Mouse (Mus musculus) forebrain, embryonic 14.5 days (tissue): ENCODE data around the gene Stard7. TPM values are rescaled to one million over a fixed set of nuclear protein-coding genes. Genes with fewer than 3 reads are reported as not detected.
A peak's percentile ranks its signal among the peaks of the same experiment; 100 is the strongest.

Experiments
- ATAC-seq: fragments of 200-750 bp; cut with Nextera tagmentation; 2 replicates; pipeline ENCODE4 v1.8.0; 2017; ENCODE audit warnings: mild to moderate bottlenecking, moderate library complexity
- DNase-seq: peaks from one replicate; pipeline ENCODE4 v3.0.0-alpha.2; 2015; ENCODE audit warnings: low spot score
- H3K27ac ChIP-seq: fragments of 300-500 bp; sonication (generic); 2 replicates; pipeline ENCODE4 v1.5.1; 2014; ENCODE audit warnings: low read depth, mild to moderate bottlenecking, control low read depth, low read length, moderate library complexity
- H3K27me3 ChIP-seq: fragments of 300-500 bp; sonication (generic); replicated peaks from 2 replicates; pipeline ENCODE4 v1.6.1; 2014; ENCODE audit warnings: low read length, control low read depth, mixed read lengths; ENCODE audit not compliant: control insufficient read depth, insufficient read depth
- H3K36me3 ChIP-seq: fragments of 300-500 bp; sonication (generic); 2 replicates; pipeline ENCODE4 v1.6.1; 2014; ENCODE audit warnings: low read length, control low read depth; ENCODE audit not compliant: control insufficient read depth, insufficient read depth
- H3K4me1 ChIP-seq: fragments of 300-500 bp; sonication (generic); 2 replicates; pipeline ENCODE4 v1.6.1; 2014; ENCODE audit warnings: antibody characterized with exemption, low read length, control low read depth; ENCODE audit not compliant: control insufficient read depth, insufficient read depth
- H3K4me2 ChIP-seq: fragments of 300-500 bp; sonication (generic); 2 replicates; pipeline ENCODE4 v1.6.1; 2014; ENCODE audit warnings: mild to moderate bottlenecking, control low read depth, low read length
- H3K4me3 ChIP-seq: fragments of 300-500 bp; sonication (generic); 2 replicates; pipeline ENCODE4 v1.5.1; 2014; ENCODE audit warnings: low read depth, low read length, control low read depth
- H3K9ac ChIP-seq: fragments of 300-500 bp; sonication (generic); 2 replicates; pipeline ENCODE4 v1.6.1; 2014; ENCODE audit warnings: mild to moderate bottlenecking, low read length, control low read depth, moderate library complexity
- H3K9me3 ChIP-seq: fragments of 300-500 bp; sonication (generic); replicated peaks from 2 replicates; pipeline ENCODE4 v1.6.1; 2016; ENCODE audit warnings: low read length, control low read depth, mixed read lengths; ENCODE audit not compliant: control insufficient read depth
- whole genome bisulfite sequencing: fragments of 180-500 bp; shearing (Covaris S2); extraction: QIAGEN DNeasy Blood & Tissue Kit; methylation state at CpG from one replicate; pipeline ENCODE4 v1.1.7; 2014; 5-methylcytosine and 5-hydroxymethylcytosine counted together
- polyA plus RNA-seq: library from polyadenylated mRNA; unstranded; fragments of >200 nt; fragmentation: Nextera tagmentation; extraction: Ambion mirVana; gene quantifications from 2 replicates; pipeline ENCODE4 v1.2.1, GENCODE M21; 2014

Stard7 gene
- polyA plus RNA-seq, 1 experiment from 2014 or later, result 102 TPM

- DNase-seq (no peak), ATAC-seq (no peak)
- Histone ChIP-seq H3K4me1 (no peaks in the 10 kb centered on the region), H3K36me3 (no peaks in the 10 kb centered on the region), H3K27ac (no peak overlapping the region), H3K9me3 (no peaks in the 10 kb centered on the region), H3K27me3 (no peaks in the 10 kb centered on the region), H3K4me3 (no peak overlapping the region), H3K4me2 (no peak overlapping the region), H3K9ac (no peak overlapping the region)
- WGBS, result 88% methylated on average over 1 of the region's 1 CpGs
Measured at GRCm38 (mm10) chr2:127323667-127324066, 53.6 kb downstream of the Stard7 start.

DNA sequence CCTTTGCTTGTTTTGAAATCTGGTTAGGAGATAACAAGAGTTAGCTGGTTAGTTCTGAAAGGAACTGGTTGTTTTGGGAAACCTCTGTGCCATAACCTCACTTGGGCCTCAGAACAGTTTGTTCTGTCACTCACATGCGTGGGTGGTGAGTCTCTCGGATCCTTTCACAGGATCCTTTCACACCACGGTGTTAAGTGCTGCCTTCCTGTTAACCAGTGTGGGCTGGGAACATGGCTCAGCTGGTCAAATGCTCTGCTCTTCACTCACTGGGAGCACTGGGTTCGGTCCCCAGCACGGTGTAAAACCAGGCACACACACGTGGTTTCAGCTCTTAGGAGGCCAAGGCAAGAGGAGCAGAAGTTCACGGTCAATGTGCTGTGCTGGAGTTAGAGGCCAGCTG lies 54.4 kb downstream of the Stard7 start:
- 83% methylated on average over 7 of the region's 7 CpGs for WGBS
- Histone ChIP-seq H3K9me3 (no peaks in the 10 kb centered on the region), H3K36me3 (no peaks in the 10 kb centered on the region), H3K9ac (no peak overlapping the region), H3K4me3 (no peak overlapping the region), H3K27me3 (no peaks in the 10 kb centered on the region), H3K4me2 (no peak overlapping the region), H3K27ac (no peak overlapping the region), H3K4me1 (no peaks in the 10 kb centered on the region)
- ATAC-seq (no peak), DNase-seq (no peak)

DNA sequence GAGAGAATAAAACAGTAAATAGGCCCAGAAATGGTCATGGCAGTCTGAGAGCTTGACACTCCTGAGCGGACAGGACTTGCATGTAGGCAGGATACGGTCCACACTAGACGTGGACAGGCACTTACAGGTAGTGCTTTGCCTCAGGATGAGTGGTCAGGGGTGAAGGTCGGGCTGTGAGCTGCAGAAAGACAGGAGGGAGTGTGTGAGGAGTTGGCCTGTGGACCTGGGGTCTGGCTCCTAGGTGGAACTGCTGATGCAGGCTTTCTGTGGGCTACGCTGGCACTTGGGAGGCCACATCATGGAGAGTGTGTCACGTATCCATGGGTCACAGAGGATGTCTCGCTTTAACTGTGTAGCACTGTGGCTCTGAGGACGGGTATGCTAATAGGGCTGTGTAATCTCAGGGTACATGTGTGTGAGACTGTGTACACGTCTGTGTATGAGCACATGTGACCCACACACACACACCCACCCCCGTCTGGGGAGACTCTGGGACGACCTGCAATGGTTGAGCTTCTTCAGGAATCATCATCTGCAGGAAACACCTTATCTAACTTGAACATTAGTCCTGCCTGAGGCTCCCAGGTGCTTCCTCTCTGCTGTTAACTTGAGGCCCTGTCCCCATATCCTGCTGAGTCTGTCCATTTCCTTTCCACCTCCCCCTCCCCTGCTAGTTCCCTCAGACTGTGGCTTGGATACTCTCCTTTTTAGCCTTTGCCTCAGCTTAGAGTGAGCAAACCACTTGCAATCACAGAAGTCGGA lies 58.3 kb downstream of the Stard7 start:
- DNase-seq (no peak), ATAC-seq (no peak)
- no peaks in the 10 kb centered on the region for H3K4me1 ChIP-seq
- H3K27ac ChIP-seq, result no peak overlapping the region
- 72% methylated on average over 12 of the region's 12 CpGs for WGBS
- H3K36me3 ChIP-seq, result no peaks in the 10 kb centered on the region
- no peak overlapping the region for H3K4me3 ChIP-seq
- no peak overlapping the region for H3K9ac ChIP-seq
- no peak overlapping the region for H3K4me2 ChIP-seq
- H3K27me3 ChIP-seq, result no peaks in the 10 kb centered on the region
- no peaks in the 10 kb centered on the region for H3K9me3 ChIP-seq

DNA sequence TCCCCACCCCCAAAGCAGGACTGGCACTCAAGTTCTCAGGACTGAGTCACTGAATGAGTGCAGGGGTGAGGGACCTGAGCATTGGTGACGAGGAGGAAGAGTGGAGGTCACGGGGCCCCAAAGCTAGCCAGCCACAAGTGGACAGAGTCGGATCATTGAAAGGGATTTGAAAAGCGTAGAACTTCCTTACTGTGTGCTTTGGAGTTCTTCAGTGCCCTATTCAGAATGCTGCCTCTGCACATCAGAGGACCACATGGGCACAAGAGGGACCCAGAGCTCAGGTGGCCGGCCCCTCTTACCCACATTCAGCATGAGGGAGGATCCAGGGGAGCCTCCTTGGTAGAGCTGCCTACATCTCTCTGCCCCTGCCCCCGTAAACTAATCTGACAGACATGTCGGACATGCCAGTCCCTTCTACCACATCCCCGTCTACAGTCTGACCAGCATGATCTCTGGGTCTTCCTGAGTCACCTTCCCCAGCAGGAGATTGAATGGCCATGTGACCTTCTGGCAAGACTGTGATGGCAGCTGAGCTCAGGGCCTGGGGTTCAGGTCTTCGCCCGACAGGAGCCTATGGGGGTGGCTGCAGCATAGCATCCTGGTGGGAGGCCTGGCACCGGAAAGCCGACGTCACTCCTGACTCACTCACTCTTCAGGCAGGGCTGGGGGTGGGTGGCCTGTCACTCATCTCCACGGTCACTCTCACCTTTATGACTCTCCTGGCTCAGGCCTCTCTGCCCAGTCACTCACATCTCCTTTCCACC lies 63.0 kb downstream of the Stard7 start:
- Histone ChIP-seq H3K27ac (no peak overlapping the region), H3K4me1 (no peaks in the 10 kb centered on the region), H3K27me3 (peaks cover 17% of the 10 kb centered on the region), H3K36me3 (no peaks in the 10 kb centered on the region), H3K4me3 (no peak overlapping the region), H3K9ac (no peak overlapping the region), H3K9me3 (no peaks in the 10 kb centered on the region), H3K4me2 (no peak overlapping the region)
- 85% methylated on average over 14 of the region's 14 CpGs for WGBS
- no peak for ATAC-seq
- DNase-seq, result no peak

DNA sequence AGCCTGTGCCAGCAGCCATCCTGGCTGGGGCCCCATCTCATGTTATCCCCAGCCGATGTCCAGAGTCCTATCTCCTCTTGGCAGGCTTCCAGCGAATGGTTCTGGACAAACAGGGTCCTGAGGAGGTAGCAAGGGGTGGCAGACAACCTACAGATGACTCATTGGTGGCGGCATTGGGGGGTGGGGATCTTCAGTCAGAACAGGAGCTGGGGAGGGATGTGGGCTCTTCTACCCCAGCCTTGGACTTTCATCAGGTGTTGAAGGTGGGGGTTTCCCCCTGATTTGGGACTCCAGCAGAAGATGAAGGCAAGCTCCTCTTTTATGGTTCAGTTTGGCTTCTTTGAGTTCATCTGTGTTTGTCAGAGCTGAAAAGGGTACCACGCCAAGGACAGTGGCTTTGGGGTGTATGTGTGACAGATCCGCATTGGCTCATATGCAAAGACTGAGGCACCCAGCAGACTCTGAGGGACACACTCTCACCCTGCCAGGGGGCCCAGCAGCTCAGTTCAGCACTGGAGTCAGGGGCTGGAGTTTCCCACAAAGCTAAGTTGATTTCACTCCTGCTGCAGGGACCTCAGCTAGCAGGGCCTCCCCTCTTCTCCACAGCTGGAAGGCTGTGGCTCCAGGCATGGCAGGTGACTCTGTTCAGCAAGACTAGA lies 64.1 kb downstream of the Stard7 start:
- Histone ChIP-seq H3K9ac (no peak overlapping the region), H3K27ac (no peak overlapping the region), H3K4me3 (no peak overlapping the region), H3K27me3 (peaks cover 17% of the 10 kb centered on the region), H3K36me3 (no peaks in the 10 kb centered on the region), H3K9me3 (no peaks in the 10 kb centered on the region), H3K4me2 (no peak overlapping the region), H3K4me1 (no peaks in the 10 kb centered on the region)
- no peak for DNase-seq
- 77% methylated on average over 5 of the region's 5 CpGs for WGBS
- no peak for ATAC-seq

DNA sequence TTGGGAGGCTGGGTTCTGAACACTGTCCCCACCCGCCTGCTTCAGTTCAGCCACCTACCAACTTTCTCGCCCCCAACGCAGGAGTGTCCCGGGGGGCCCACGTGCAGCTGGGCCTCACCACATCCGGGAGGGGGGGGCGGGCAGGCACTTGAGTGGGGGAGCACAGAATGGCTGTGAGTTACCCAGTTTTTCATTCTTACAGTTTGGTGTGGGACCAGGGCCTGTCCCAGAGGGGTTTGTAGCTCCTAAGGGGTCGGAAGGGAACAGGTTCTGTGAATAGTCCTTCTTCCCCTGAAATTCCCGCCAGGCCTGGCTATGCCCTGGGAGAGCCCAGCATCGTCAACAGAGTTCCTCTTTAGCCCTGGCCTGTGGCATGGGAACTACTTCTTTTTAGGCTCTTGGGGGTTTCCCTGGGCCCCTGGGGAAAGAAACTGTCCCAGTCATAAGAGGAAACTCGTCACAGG lies 65.1 kb downstream of the Stard7 start:
- no peak overlapping the region for H3K9ac ChIP-seq
- H3K4me3 ChIP-seq, result no peak overlapping the region
- ATAC-seq (no peak), DNase-seq (no peak)
- H3K27me3 ChIP-seq, result peaks cover 17% of the 10 kb centered on the region
- H3K9me3 ChIP-seq, result no peaks in the 10 kb centered on the region
- H3K4me2 ChIP-seq, result no peak overlapping the region
- H3K4me1 ChIP-seq, result no peaks in the 10 kb centered on the region
- WGBS, result 49% methylated on average over 11 of the region's 11 CpGs
- no peaks in the 10 kb centered on the region for H3K36me3 ChIP-seq
- no peak overlapping the region for H3K27ac ChIP-seq

DNA sequence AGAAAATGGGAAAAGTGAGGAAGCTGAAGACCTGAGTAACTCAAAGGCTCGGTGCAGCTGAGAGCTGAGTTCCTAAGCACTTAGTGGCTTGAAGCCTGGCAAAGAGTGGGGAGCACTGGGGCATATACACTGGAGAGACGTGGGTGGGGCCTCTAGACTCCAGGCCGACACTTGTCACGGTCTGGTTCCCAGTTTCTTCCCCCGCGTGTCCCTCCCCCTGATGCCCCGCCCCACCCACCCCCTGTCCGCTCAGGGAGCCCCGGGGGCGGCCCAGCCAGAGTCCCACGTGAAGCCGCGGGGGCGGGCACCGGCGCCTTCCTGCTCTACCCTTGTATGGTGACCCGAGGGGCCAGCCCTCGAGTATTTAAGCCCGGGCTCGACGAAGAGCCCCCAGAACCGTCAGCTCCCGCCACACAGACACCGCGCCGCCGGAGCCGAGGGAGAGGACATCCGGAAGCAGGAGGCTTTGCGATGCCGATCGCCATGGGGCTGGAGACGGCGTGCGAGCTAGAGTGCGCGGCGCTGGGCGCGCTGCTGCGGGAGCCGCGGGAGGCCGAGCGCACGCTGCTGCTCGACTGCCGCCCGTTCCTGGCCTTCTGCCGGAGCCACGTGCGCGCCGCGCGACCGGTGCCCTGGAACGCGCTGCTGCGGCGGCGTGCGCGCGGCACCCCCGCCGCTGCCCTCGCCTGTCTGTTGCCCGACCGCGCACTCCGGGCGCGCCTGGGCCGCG lies 65.9 kb downstream of the Stard7 start, which contains the start of gene Dusp2:
Dusp2 (plus strand) TSS at position 393 of the 730 bp plus-strand sequence.
- H3K4me3 ChIP-seq, result peak within 1 kb of the TSS; percentile 44
- H3K9me3 ChIP-seq, result no peaks in the 10 kb centered on the region
- H3K27ac ChIP-seq, result no peak within 1 kb of the TSS
- H3K4me1 ChIP-seq, result no peaks in the 10 kb centered on the region
- ATAC-seq (peak; percentile 86), DNase-seq (peak; percentile 64)
- peak within 1 kb of the TSS; percentile 59 for H3K9ac ChIP-seq
- peaks cover 17% of the 10 kb centered on the region for H3K27me3 ChIP-seq
- under 1% methylated on average over 43 of the region's 76 CpGs for WGBS
- H3K4me2 ChIP-seq, result peak within 1 kb of the TSS; percentile 86
- H3K36me3 ChIP-seq, result no peaks in the 10 kb centered on the region

- no peak for ATAC-seq
- Histone ChIP-seq H3K36me3 (no peaks in the 10 kb centered on the region), H3K4me2 (peak overlapping the region; percentile 86), H3K27ac (no peak overlapping the region), H3K9ac (peak overlapping the region; percentile 59), H3K4me1 (no peaks in the 10 kb centered on the region), H3K9me3 (no peaks in the 10 kb centered on the region), H3K27me3 (peaks cover 17% of the 10 kb centered on the region), H3K4me3 (peak overlapping the region; percentile 44)
- WGBS, result 3% methylated on average over 29 of the region's 33 CpGs
- no peak for DNase-seq
Measured at GRCm38 (mm10) chr2:127336497-127336832, 66.4 kb downstream of the Stard7 start.
